Mouse (Mus musculus) heart, adult 2 months (tissue): ENCODE data around the gene Tbc1d10c. TPM values are rescaled to one million over a fixed set of nuclear protein-coding genes. Genes with fewer than 3 reads are reported as not detected.

ENCODE experiments used
- DNase-seq, 2 experiments: peaks; one replicate each; pipeline ENCODE4 v3.0.0; 2021
- H3K27ac ChIP-seq: fragments of 200-600 bp; 2 replicates; pipeline ENCODE4 v1.8.1; 2022
- H3K27me3 ChIP-seq: fragments of 200-500 bp; 2 replicates; pipeline ENCODE4 v1.6.1; 2012; ENCODE audit warnings: mild to moderate bottlenecking, low read length, inconsistent platforms, mixed read lengths; ENCODE audit not compliant: control insufficient read depth, insufficient read depth
- H3K36me3 ChIP-seq: fragments of 200-500 bp; 2 replicates; pipeline ENCODE4 v1.6.1; 2012; ENCODE audit warnings: low read length, inconsistent platforms; ENCODE audit not compliant: control insufficient read depth, insufficient read depth
- H3K4me1 ChIP-seq: fragments of 200-500 bp; 2 replicates; pipeline ENCODE4 v1.6.1; 2011; ENCODE audit warnings: low read length; ENCODE audit not compliant: control insufficient read depth, insufficient read depth
- H3K4me3 ChIP-seq: fragments of 200-600 bp; 2 replicates; pipeline ENCODE4 v1.8.1; 2022
- H3K79me2 ChIP-seq: fragments of 200-500 bp; replicated peaks from 2 replicates; pipeline ENCODE4 v1.6.1; 2012; ENCODE audit warnings: mild to moderate bottlenecking, inconsistent platforms, low read length, moderate library complexity, mixed read lengths; ENCODE audit not compliant: control insufficient read depth, insufficient read depth
- H3K9ac ChIP-seq: fragments of 200-500 bp; 2 replicates; pipeline ENCODE4 v1.6.1; 2012; ENCODE audit warnings: low read depth, mild to moderate bottlenecking, control low read depth, inconsistent platforms, low read length, mixed read lengths
- CTCF ChIP-seq: fragments of 200-600 bp; IDR thresholded peaks from 2 replicates; pipeline ENCODE4 v1.8.1; 2022; ENCODE audit warnings: antibody characterized with exemption, mild to moderate bottlenecking, moderate library complexity
- EP300 ChIP-seq: fragments of 200-500 bp; IDR thresholded peaks from 2 replicates; pipeline ENCODE4 v1.6.1; 2011; ENCODE audit warnings: low read depth, low read length, control low read depth; ENCODE audit not compliant: insufficient read depth
- POLR2A ChIP-seq: fragments of 200-500 bp; IDR thresholded peaks from 2 replicates; pipeline ENCODE4 v1.6.1; 2011; ENCODE audit warnings: mild to moderate bottlenecking, low read depth, low read length, control low read depth; ENCODE audit not compliant: insufficient read depth
- WGBS: fragments of 180-500 bp; shearing (Covaris S2); methylation state at CpG from one replicate; pipeline ENCODE4 v1.1.7; 2018; 5-methylcytosine and 5-hydroxymethylcytosine counted together
- intact Hi-C: fragments of 180-260 bp; cut with DNase I; formaldehyde crosslinking; loops from one replicate; pipeline ENCODE4 v1.15.1; 2025
- polyA plus RNA-seq: library from polyadenylated mRNA; depleted of rRNA; stranded (reverse); fragments of >200 nt; gene quantifications from 2 replicates; pipeline ENCODE4 v1.2.3, GENCODE M21; 2012
- total RNA-seq, 2 experiments: library from RNA; stranded (reverse); gene quantifications; 2 replicates each; pipeline ENCODE4 v1.2.3; 2021

The Tbc1d10c gene
- total and polyA plus RNA-seq, 3 experiments, result 12.4 to 14.4 (median 13.7) TPM

GRCm38 (mm10) chr19:4196548-4196947 is 5.5 kb upstream of the Tbc1d10c start:
- peaks cover 12% of the 10 kb centered on the region for H3K36me3 ChIP-seq
- intact Hi-C loops, result no loop called here
- H3K27me3 ChIP-seq, result no peaks in the 10 kb centered on the region
- WGBS, result 16% methylated on average over 5 of the region's 5 CpGs
- peaks cover 12% of the 10 kb centered on the region for H3K4me1 ChIP-seq
- no peak overlapping the region for H3K4me3 ChIP-seq
- H3K9ac ChIP-seq, result no peak overlapping the region
- H3K79me2 ChIP-seq, result peaks cover 5% of the 10 kb centered on the region; the same call in 1 of the 2 replicates
- peak; percentile 51 to 64 for DNase-seq
- peak; percentile 34; the same call in 1 of the 2 replicates for TF ChIP-seq POLR2A
- no peak for TF ChIP-seq EP300
- no peak for TF ChIP-seq CTCF
- no peak overlapping the region for H3K27ac ChIP-seq

GRCm38 (mm10) chr19:4196048-4196447 is 5.0 kb upstream of the Tbc1d10c start:
- no peak overlapping the region for H3K9ac ChIP-seq
- 24% methylated on average over 2 of the region's 2 CpGs for WGBS
- H3K27me3 ChIP-seq, result no peaks in the 10 kb centered on the region
- peaks cover 5% of the 10 kb centered on the region; the same call in 1 of the 2 replicates for H3K79me2 ChIP-seq
- no peak for TF ChIP-seq CTCF
- no peak for TF ChIP-seq POLR2A
- TF ChIP-seq EP300, result no peak
- H3K36me3 ChIP-seq, result peaks cover 12% of the 10 kb centered on the region
- intact Hi-C loops, result no loop called here
- peaks cover 15% of the 10 kb centered on the region for H3K4me1 ChIP-seq
- H3K4me3 ChIP-seq, result no peak overlapping the region
- no peak overlapping the region for H3K27ac ChIP-seq
- no peak for DNase-seq

DNA sequence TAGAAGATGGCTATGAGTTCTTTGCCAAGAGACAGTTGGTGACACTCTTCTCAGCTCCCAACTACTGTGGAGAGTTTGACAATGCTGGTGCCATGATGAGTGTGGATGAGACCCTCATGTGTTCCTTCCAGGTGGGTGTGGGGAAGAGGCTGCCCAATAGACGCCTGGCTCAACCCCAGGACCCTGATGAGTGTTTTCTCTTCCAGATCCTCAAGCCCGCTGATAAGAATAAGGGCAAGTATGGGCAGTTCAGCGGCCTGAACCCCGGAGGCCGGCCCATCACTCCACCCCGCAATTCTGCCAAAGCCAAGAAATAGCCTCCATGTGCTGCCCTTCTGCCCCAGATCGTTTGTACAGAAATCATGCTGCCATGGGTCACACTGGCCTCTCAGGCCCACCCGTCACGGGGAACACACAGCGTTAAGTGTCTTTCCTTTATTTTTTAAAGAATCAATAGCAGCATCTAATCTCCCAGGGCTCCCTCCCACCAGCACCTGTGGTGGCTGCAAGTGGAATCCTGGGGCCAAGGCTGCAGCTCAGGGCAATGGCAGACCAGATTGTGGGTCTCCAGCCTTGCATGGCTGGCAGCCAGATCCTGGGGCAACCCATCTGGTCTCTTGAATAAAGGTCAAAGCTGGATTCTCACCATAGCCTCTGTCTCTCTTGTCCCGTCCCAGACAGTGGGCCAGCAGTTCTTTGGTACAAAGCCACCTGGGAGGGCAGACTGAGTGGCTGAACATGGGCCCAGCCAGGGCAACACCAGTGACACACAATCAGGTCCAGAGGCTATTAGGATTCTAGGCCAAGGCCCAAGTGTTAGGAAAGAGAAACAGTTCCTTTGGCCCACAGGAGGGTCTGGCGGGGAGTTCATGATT is 3.9 kb upstream of the Tbc1d10c start:
- Histone ChIP-seq H3K79me2 (peaks cover 5% of the 10 kb centered on the region; the same call in 1 of the 2 replicates), H3K27ac (no peak overlapping the region), H3K4me1 (peaks cover 10% of the 10 kb centered on the region), H3K9ac (no peak overlapping the region), H3K27me3 (no peaks in the 10 kb centered on the region), H3K4me3 (no peak overlapping the region), H3K36me3 (peaks cover 12% of the 10 kb centered on the region)
- TF ChIP-seq CTCF (no peak), POLR2A (no peak), EP300 (no peak)
- 81% methylated on average over 12 of the region's 12 CpGs for WGBS
- no peak for DNase-seq
- intact Hi-C loops, result no loop called here

DNA sequence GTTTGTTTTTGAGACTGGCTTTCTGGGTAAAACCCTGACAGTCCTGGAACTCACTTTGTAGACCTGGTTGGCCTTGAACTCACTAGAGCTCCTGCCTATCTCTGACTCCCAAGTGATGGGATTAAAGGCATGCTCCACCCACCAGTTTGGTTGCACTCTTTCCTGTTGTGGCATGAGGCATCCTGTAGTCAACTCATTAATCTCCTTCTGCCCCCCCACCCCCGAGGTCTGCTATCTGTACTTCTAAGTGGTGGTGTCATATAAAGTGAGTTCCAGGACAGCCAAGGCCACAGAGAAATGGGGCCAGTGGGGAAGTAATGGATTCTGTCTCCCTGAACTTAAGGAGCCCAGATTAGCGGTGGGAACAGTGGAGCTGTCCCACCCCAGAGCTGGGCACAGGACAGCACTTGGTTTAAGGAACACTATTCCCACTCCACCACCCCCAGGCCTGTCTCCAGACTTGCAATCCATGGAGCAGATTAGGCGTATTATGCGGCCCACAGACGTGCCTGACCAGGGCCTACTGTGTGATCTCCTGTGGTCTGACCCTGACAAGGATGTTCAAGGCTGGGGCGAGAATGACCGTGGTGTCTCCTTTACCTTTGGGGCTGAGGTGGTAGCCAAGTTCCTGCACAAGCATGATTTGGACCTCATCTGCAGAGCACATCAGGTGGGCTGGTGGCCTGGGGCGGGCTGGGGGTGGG is 3.1 kb upstream of the Tbc1d10c start:
- intact Hi-C loops, result no loop called here
- H3K79me2 ChIP-seq, result peaks cover 5% of the 10 kb centered on the region; the same call in 1 of the 2 replicates
- no peak overlapping the region for H3K27ac ChIP-seq
- no peak for DNase-seq
- H3K4me3 ChIP-seq, result no peak overlapping the region
- H3K4me1 ChIP-seq, result peaks cover 10% of the 10 kb centered on the region
- peaks cover 12% of the 10 kb centered on the region for H3K36me3 ChIP-seq
- H3K27me3 ChIP-seq, result no peaks in the 10 kb centered on the region
- TF ChIP-seq CTCF, result no peak
- no peak for TF ChIP-seq EP300
- TF ChIP-seq POLR2A, result no peak
- 78% methylated on average over 8 of the region's 8 CpGs for WGBS
- H3K9ac ChIP-seq, result no peak overlapping the region

GRCm38 (mm10) chr19:4193129-4193528 is 2.0 kb upstream of the Tbc1d10c start:
- intact Hi-C loops, result no loop called here
- peak overlapping the region; percentile 98 for H3K4me3 ChIP-seq
- peak overlapping the region; percentile 96; the same call in 1 of the 2 replicates for H3K27ac ChIP-seq
- peaks cover 10% of the 10 kb centered on the region for H3K4me1 ChIP-seq
- 44% methylated on average over 6 of the region's 6 CpGs for WGBS
- TF ChIP-seq POLR2A (no peak), EP300 (no peak), CTCF (no peak)
- peaks cover 5% of the 10 kb centered on the region; the same call in 1 of the 2 replicates for H3K79me2 ChIP-seq
- peak overlapping the region; percentile 99 for H3K9ac ChIP-seq
- peaks cover 12% of the 10 kb centered on the region for H3K36me3 ChIP-seq
- H3K27me3 ChIP-seq, result no peaks in the 10 kb centered on the region
- DNase-seq, result no peak
